Mouse (Mus musculus) heart, adult 2 months (tissue): ENCODE results near the gene Fxyd2. TPM values are rescaled to one million over a fixed set of nuclear protein-coding genes. Genes with fewer than 3 reads are reported as not detected.

Experiments
- DNase-seq, 2 experiments: peaks; one replicate each; pipeline ENCODE4 v3.0.0; 2021
- H3K27ac ChIP-seq: fragments of 200-600 bp; 2 replicates; pipeline ENCODE4 v1.8.1; 2022
- H3K27me3 ChIP-seq: fragments of 200-500 bp; 2 replicates; pipeline ENCODE4 v1.6.1; 2012; ENCODE audit warnings: mild to moderate bottlenecking, low read length, inconsistent platforms, mixed read lengths; ENCODE audit not compliant: control insufficient read depth, insufficient read depth
- H3K36me3 ChIP-seq: fragments of 200-500 bp; 2 replicates; pipeline ENCODE4 v1.6.1; 2012; ENCODE audit warnings: low read length, inconsistent platforms; ENCODE audit not compliant: control insufficient read depth, insufficient read depth
- H3K4me1 ChIP-seq: fragments of 200-500 bp; 2 replicates; pipeline ENCODE4 v1.6.1; 2011; ENCODE audit warnings: low read length; ENCODE audit not compliant: control insufficient read depth, insufficient read depth
- H3K4me3 ChIP-seq: fragments of 200-600 bp; 2 replicates; pipeline ENCODE4 v1.8.1; 2022
- H3K79me2 ChIP-seq: fragments of 200-500 bp; replicated peaks from 2 replicates; pipeline ENCODE4 v1.6.1; 2012; ENCODE audit warnings: mild to moderate bottlenecking, inconsistent platforms, low read length, moderate library complexity, mixed read lengths; ENCODE audit not compliant: control insufficient read depth, insufficient read depth
- H3K9ac ChIP-seq: fragments of 200-500 bp; 2 replicates; pipeline ENCODE4 v1.6.1; 2012; ENCODE audit warnings: low read depth, mild to moderate bottlenecking, control low read depth, inconsistent platforms, low read length, mixed read lengths
- CTCF ChIP-seq: fragments of 200-600 bp; IDR thresholded peaks from 2 replicates; pipeline ENCODE4 v1.8.1; 2022; ENCODE audit warnings: antibody characterized with exemption, mild to moderate bottlenecking, moderate library complexity
- EP300 ChIP-seq: fragments of 200-500 bp; IDR thresholded peaks from 2 replicates; pipeline ENCODE4 v1.6.1; 2011; ENCODE audit warnings: low read depth, low read length, control low read depth; ENCODE audit not compliant: insufficient read depth
- POLR2A ChIP-seq: fragments of 200-500 bp; IDR thresholded peaks from 2 replicates; pipeline ENCODE4 v1.6.1; 2011; ENCODE audit warnings: mild to moderate bottlenecking, low read depth, low read length, control low read depth; ENCODE audit not compliant: insufficient read depth
- WGBS: fragments of 180-500 bp; shearing (Covaris S2); methylation state at CpG from one replicate; pipeline ENCODE4 v1.1.7; 2018; 5-methylcytosine and 5-hydroxymethylcytosine counted together
- intact Hi-C: fragments of 180-260 bp; cut with DNase I; formaldehyde crosslinking; loops from one replicate; pipeline ENCODE4 v1.15.1; 2025
- polyA plus RNA-seq: library from polyadenylated mRNA; depleted of rRNA; stranded (reverse); fragments of >200 nt; gene quantifications from 2 replicates; pipeline ENCODE4 v1.2.3, GENCODE M21; 2012; rRNA removed
- total RNA-seq, 2 experiments: library from RNA; stranded (reverse); gene quantifications; 2 replicates each; pipeline ENCODE4 v1.2.3; 2021

Gene Fxyd2
- total and polyA plus RNA-seq, 3 experiments, result 2.8 to 9.7 (median 3.3) TPM

GRCm38 (mm10) chr9:45449658-45450057 is 50.2 kb downstream of the Fxyd2 start:
- WGBS, result 67% methylated on average over 4 of the region's 4 CpGs
- no peaks in the 10 kb centered on the region for H3K36me3 ChIP-seq
- intact Hi-C loops, result no loop called here
- H3K4me3 ChIP-seq, result no peak overlapping the region
- DNase-seq, result no peak
- no peak overlapping the region for H3K27ac ChIP-seq
- H3K4me1 ChIP-seq, result no peaks in the 10 kb centered on the region
- no peaks in the 10 kb centered on the region for H3K79me2 ChIP-seq
- no peak for TF ChIP-seq EP300
- no peak for TF ChIP-seq CTCF
- TF ChIP-seq POLR2A, result no peak
- H3K9ac ChIP-seq, result no peak overlapping the region
- H3K27me3 ChIP-seq, result peaks cover 1% of the 10 kb centered on the region; the same call in 1 of the 2 replicates

- H3K4me1 ChIP-seq, result no peaks in the 10 kb centered on the region
- no peaks in the 10 kb centered on the region for H3K79me2 ChIP-seq
- H3K36me3 ChIP-seq, result no peaks in the 10 kb centered on the region
- H3K27ac ChIP-seq, result no peak overlapping the region
- DNase-seq, result no peak
- H3K4me3 ChIP-seq, result no peak overlapping the region
- H3K9ac ChIP-seq, result no peak overlapping the region
- peaks cover 1% of the 10 kb centered on the region; the same call in 1 of the 2 replicates for H3K27me3 ChIP-seq
- TF ChIP-seq EP300 (no peak), CTCF (no peak), POLR2A (no peak)
- intact Hi-C loops, result no loop called here
- WGBS, result 79% methylated on average over 4 of the region's 4 CpGs
Observed at GRCm38 (mm10) chr9:45451346-45451745, 51.9 kb downstream of the Fxyd2 start.

- no peak overlapping the region for H3K27ac ChIP-seq
- H3K9ac ChIP-seq, result no peak overlapping the region
- no peaks in the 10 kb centered on the region for H3K27me3 ChIP-seq
- no peak for TF ChIP-seq CTCF
- TF ChIP-seq EP300, result no peak
- TF ChIP-seq POLR2A, result no peak
- DNase-seq, result no peak
- 78% methylated on average over 10 of the region's 10 CpGs for WGBS
- no peaks in the 10 kb centered on the region for H3K79me2 ChIP-seq
- no peaks in the 10 kb centered on the region for H3K4me1 ChIP-seq
- intact Hi-C loops, result no loop called here
- no peak overlapping the region for H3K4me3 ChIP-seq
- no peaks in the 10 kb centered on the region for H3K36me3 ChIP-seq
Observed at GRCm38 (mm10) chr9:45454032-45454431, 54.6 kb downstream of the Fxyd2 start.

GRCm38 (mm10) chr9:45454889-45455610 is 55.6 kb downstream of the Fxyd2 start:
- Histone ChIP-seq H3K27me3 (no peaks in the 10 kb centered on the region), H3K79me2 (no peaks in the 10 kb centered on the region)
- WGBS, result 57% methylated on average over 8 of the region's 8 CpGs

GRCm38 (mm10) chr9:45457200-45457599 is 57.7 kb downstream of the Fxyd2 start:
- Histone ChIP-seq H3K4me1 (no peaks in the 10 kb centered on the region), H3K9ac (no peak overlapping the region), H3K27me3 (no peaks in the 10 kb centered on the region), H3K36me3 (no peaks in the 10 kb centered on the region), H3K4me3 (no peak overlapping the region), H3K27ac (no peak overlapping the region), H3K79me2 (no peaks in the 10 kb centered on the region)
- TF ChIP-seq CTCF (no peak), EP300 (no peak), POLR2A (no peak)
- WGBS, result 40% methylated on average over 7 of the region's 7 CpGs
- intact Hi-C loops, result no loop called here
- DNase-seq, result no peak

More at GRCm38 (mm10) chr9:45454889-45455610, 55.6 kb downstream of the Fxyd2 start:
- no peak overlapping the region for H3K27ac ChIP-seq
- H3K9ac ChIP-seq, result no peak overlapping the region
- TF ChIP-seq EP300 (no peak), CTCF (no peak), POLR2A (no peak)
- no peak for DNase-seq
- intact Hi-C loops, result no loop called here
- H3K36me3 ChIP-seq, result no peaks in the 10 kb centered on the region
- no peaks in the 10 kb centered on the region for H3K4me1 ChIP-seq
- no peak overlapping the region for H3K4me3 ChIP-seq

GRCm38 (mm10) chr9:45458363-45458762 is 58.9 kb downstream of the Fxyd2 start:
- no peaks in the 10 kb centered on the region for H3K4me1 ChIP-seq
- WGBS, result 67% methylated on average over 14 of the region's 14 CpGs
- TF ChIP-seq EP300 (no peak), CTCF (no peak), POLR2A (no peak)
- no peak overlapping the region for H3K27ac ChIP-seq
- no peaks in the 10 kb centered on the region for H3K36me3 ChIP-seq
- H3K9ac ChIP-seq, result no peak overlapping the region
- intact Hi-C loops, result no loop called here
- no peaks in the 10 kb centered on the region for H3K79me2 ChIP-seq
- no peaks in the 10 kb centered on the region for H3K27me3 ChIP-seq
- no peak overlapping the region for H3K4me3 ChIP-seq
- no peak for DNase-seq

Other genes with a start within 250 kb of the Fxyd2 start
- gene BC049352, start 217.7 kb upstream of the Fxyd2 start, total RNA-seq, result not detected
- gene BC049352, start 217.7 kb upstream of the Fxyd2 start, polyA plus RNA-seq, result 0.09 and 0.23 TPM in 2 replicates
- gene Tmprss4, start 195.6 kb upstream of the Fxyd2 start, total RNA-seq, result not detected
- gene Tmprss4, start 195.6 kb upstream of the Fxyd2 start, polyA plus RNA-seq, result 0.82 TPM in 1 of 2 replicates, not detected in the other
- 1 to 10 TPM; 1.7 to 1.8 TPM for gene Il10ra, start 130.5 kb upstream of the Fxyd2 start, total RNA-seq
- gene Il10ra, start 130.5 kb upstream of the Fxyd2 start, polyA plus RNA-seq, result 3.6 and 3.7 TPM in 2 replicates
- gene Tmprss13, start 80.6 kb upstream of the Fxyd2 start, total RNA-seq, result 1 to 10 TPM; 5.4 to 6.9 TPM
- 0.94 and 6.9 TPM in 2 replicates for gene Tmprss13, start 80.6 kb upstream of the Fxyd2 start, polyA plus RNA-seq
- 10 to 100 TPM; 13.8 to 14.2 TPM for gene Fxyd6, start 29.5 kb upstream of the Fxyd2 start, total RNA-seq
- gene Fxyd6, start 29.5 kb upstream of the Fxyd2 start, polyA plus RNA-seq, result 40.8 and 51.2 TPM in 2 replicates
- gene Dscaml1, start 27.0 kb downstream of the Fxyd2 start, total RNA-seq, result not detected
- 0.03 and 0.14 TPM in 2 replicates for gene Dscaml1, start 27.0 kb downstream of the Fxyd2 start, polyA plus RNA-seq